Mouse (Mus musculus) CD4-positive, CD25-positive, alpha-beta regulatory T cell, adult 2 months (primary cell): ENCODE results near the gene Phtf2.
"Not testable (repeated sequence)": the region's sequence is repeated elsewhere in the genome, so short reads cannot be mapped to it uniquely, and the experiment has no call there.

Experiments
- DNase-seq: peaks from one replicate; pipeline ENCODE4 v3.0.0-alpha.2; 2012; ENCODE audit warnings: low read depth, low spot score

The Phtf2 gene

DNA sequence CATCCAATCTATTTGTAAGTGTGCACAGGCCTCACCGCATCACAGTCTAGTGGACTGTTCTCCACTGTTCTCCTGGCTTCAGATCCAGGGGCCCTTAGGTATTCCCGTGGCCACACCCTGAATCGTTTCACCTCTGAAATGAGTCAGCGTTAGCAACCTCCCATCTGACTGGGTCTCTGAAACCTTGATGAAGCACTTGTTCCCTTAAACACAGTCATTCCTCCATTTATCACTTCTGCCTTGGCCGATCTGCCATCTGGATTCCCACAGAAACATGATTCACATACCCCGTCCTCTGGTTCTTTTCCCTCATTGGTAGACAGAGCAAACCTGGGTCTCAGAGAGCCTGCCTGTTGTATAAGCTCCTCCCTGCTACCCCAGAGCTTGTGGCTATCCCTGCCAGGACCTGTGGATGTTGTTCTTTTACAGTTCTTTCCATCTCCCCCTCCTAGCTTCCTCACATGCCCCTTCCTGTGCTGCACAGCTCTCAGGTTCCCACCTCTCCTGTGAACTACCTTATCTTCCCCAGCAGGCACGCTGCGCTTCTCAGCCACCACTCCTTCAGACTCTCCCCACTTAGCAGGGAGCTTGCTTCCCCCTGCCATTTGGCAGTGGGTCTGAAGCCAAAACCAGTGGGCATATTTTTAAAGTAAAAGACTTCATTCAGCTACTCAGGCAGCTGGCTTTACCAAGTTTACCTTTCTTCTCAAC is 103.5 kb downstream of the Phtf2 start:
- DNase-seq = no peak

DNA sequence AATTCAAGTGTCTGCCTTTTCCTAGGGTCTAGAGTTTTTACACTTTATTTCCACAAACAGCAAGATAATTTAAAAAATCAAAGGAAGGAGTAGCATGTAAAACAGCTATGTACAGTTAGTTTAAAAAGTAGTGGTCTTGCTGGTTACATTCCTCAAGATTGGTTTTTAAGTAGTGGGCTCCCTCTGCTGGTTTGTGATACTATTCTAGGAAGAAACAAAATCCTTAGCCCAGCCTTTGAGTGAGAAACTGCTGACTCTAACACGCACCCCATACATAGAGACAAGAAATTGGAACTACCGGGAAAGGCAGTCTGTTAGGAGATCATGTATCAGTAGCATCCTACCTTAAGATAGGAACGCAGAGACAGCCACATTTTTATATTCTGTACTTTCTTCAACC is 108.6 kb downstream of the Phtf2 start:
- DNase-seq = peak; percentile 28

DNA sequence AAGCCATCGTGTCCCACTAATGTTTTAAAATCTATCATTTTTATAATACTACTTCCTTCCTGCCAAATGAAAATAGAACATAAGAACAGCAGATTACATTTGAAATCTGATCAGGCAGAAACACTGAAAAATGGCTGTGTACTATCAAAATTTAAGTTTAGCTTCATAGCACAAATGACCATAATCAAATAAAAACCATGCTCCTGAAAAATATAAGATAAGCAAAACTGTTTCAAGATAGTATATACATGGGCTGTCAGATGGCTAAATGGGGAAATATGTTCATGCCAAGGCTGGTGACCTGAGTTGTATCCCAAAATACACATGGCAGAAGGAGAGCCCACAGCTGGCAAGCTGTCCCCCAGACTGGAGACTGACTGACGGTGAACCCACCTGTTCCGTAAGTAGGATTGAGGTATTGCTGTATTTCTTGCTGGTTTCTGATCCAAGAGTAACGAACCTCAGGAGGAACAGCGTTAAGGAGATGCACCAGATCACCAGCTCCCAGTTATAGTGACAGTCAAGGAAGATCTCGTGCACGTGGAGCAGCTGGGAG is 116.5 kb downstream of the Phtf2 start:
- no peak for DNase-seq

DNA sequence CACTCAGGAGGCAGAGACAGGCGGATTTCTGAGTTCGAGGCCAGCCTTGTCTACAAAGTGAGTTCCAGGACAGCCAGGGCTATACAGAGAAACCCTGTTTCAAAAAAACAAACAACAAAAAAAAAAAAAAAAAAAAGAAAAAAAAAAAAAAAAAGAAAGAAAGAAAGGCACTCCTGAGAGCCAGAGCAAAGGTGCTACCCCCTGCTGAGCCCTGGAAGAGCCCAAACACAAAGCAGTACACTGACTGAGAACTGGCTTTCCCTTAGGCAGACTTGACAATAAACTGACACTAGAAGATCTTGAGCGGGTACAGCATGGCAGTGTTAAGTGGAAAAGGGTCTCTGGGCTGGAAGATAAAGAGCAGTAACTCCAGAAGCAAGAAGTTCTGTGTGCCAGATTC is 119.5 kb downstream of the Phtf2 start:
- DNase-seq = not testable (repeated sequence)

DNA sequence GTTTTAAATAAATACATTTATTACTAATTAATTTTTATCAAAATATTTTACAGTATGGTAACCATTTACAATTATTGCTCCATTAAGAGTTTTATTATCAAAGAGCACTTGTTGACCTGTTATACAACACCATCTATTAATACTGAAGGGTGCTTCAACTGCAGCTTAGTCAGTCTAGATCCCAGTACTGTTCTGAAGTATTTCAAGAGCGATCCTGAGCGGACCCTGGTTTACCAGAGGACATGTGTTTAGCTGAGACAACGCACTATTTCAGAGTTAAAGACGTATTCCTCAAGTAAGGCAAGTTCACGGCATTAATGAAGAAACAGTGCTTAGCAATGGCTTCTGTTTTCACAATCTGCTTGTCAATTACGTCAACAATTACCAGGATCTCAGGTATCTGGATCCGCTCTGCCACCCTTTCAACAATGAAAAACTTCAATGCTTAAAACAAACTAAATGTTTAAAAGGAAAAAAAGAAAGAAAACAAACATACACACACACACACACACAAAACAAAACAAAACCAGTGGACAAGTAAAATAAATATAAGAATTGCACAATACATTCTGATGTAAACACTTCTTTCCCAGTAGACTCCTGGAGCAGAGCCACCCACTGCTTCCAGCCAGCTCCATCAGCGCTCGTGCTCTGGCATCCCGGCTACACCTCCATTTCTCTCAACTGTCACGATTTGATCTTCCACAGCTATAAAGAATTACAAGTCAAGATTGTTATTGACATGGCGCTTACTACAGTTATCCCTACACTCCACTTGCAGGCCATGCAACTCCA is 121.4 kb downstream of the Phtf2 start:
- no peak for DNase-seq

DNA sequence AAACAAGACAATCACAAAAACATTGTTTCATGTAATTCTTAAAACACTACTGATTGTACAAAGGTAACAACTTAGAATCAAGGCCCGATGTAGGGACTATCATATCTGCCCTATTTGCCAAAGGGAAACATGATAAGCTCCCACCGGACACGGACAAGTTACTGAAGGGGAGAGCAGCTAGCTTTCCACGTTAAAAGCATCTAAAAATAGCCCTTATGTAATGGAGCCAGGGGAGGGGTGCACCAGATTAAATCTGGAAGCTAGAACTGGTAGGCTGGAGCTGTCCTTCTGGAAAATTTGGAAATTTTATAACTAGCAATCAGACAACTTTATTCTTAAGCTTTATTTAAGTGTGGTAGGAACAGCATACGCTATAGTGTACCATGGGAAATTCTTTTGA is 122.2 kb downstream of the Phtf2 start:
- DNase-seq = no peak

DNA sequence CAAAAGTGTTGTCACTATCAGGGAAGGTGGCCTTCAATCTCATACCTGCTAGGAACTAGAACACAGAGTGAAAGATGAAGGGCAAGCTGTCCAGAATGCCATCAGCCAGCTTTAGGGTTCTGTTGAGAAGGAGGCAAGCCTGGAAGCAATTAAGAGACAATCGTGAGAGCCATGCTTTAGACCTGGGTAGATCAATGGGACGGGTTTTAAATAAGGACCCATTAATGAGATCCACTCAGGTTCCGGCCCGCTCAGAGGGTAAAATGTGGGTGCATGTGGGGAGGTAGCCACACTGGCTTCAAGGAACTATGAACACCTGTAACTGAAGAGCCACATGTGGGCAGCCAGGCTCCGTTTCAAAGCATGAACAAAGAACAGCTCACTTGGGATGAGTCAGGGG is 128.0 kb downstream of the Phtf2 start:
- DNase-seq = no peak

DNA sequence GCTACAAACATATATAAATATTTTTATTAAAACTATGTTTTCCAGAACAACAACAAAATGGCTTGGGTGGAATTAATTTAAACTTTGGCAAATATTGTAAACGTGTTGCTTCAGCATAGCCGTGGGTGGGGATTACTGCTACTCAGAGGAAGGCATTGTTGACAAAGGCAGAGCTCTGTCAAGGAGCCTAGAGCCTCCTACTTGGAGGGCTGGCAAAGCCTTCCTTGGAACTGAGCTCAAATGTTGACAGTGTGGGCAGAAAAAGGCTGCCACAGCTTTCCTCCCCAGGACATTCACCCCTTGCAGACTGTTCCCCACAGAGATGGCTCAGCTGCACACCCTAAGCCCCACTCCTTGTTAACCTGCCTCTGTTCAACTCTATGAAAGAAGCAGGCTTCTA is 128.8 kb downstream of the Phtf2 start:
- no peak for DNase-seq

DNA sequence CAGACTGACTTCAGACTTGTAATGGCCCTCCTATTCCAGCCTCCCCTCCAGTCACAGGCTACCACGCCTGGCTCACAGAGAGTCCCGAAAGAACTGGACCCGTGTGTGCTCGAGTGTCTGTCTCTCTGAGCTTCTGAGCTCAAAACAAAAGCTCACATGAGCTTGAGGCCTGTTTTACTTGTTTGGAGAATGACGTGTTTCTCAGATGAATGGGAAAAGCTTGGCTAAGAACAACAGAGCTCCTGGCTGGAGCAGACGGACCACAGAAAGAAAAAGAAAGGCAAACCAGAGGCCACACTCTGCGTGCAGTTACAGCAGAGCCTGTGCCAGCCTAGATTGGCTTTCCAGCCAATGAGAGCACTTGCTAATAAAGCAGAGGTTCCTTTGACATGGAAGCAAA is 130.2 kb downstream of the Phtf2 start:
- no peak for DNase-seq

DNA sequence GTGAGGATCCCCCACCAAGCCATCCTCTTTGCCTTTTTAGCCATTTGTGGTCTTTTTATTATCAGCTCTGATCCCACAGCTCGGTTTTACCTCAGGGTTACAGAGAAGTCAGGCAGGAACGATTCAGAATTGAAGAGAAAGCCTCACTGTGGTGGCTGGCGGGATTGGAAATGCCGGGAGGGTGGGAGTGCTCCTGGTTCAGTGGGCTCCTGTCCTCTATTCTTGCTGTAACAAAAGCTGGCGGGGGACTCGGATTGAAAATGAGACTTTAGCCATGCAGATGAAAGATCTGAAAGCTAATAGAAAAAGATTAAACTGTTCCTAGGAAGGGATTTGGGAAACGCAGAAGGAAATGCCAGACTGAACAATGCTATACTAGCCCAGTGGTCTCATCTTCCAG is 130.9 kb downstream of the Phtf2 start:
- no peak for DNase-seq

DNA sequence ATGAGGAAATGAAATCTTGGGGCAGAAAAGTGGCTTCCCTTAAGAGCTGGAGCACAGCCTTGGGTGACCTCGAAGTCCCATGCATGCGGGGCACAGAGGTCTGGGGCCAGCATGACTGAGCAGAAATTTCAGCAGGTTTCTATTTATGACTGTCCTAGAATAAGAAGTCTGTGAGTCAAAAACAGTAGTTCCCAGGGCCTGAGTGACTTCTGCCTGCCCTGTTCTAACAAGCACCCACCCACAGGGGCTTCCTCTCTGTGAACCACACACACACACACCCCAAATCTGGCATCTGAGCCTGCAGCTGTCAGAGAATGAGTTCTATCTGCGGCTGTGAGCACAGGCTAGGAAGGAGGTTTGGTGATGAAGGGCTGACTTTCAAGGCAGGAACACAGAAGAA is 132.4 kb downstream of the Phtf2 start:
- DNase-seq = no peak

DNA sequence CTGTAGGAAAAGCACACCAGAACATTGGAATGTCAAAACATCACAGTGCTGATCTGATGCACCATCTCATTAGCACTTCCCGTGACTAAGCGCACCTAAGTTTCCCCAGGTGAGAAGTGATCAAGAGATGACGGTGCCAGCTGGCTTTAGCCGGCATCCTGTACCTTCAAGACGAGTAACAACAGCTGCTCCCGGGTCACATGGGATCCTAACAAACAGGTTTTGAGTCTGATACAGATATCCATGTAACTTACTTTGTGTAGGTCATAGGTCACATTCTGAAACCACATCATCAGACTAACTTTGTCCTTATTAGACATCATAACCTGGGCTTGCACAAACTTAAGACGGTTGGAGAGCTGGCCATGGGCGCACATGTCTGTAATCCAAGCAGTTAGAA is 133.1 kb downstream of the Phtf2 start:
- no peak for DNase-seq

DNA sequence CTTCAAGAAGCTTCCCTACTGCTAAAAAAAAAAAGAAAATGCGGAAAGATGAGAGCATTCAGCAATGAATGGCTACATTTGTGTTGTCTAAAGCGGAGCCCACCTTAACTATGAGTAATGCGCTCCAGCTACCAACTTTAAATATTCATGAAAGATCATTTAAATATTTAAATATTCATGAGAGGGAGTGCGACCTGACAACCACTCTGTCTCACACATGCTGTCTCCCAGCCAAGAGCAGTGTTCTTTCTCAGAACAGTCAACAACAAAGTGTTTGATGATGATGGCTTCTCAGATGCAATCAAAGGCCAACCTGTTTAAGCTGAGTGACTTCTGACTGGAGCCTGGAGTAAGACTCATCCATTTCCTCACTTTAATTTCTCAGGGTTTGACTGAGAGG is 133.8 kb downstream of the Phtf2 start:
- DNase-seq = no peak

DNA sequence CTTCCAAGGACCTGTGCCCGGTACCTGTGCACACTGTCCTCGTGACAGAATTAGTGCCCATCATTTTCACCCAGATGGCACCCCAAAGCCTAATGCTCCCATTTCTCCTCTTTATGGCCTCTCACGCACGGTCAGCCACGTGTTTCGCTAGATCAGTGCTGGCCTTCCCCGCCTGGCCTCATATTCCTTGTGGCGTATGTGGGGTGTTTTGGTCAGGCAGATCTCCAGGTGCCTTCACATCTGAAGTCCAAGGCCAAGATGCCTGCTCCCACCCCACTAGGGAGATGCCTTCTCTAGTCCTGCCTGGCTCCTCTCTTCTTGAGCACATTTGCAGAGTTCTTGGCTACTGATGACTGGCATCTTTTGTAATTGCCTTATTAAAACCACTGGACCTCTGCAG is 140.0 kb downstream of the Phtf2 start:
- no peak for DNase-seq

DNA sequence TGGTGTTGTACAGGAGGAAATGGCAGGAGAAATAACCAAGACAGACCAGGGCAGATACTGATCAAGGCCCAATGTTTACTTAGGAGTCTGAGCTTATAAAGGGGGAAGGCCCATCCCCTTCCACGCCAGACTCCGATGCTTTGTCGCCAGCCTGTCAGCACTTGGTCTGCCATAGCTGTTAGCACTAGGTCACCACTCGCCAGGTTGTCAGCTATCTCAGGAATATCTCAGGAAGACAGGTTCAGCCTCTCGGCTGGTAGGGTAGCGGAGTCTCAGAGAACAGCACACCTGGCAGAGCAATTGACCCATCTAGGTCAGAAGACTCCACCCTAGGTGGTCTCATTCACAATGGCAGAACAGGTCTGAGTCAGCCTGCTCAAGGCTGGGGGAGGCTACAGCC is 140.7 kb downstream of the Phtf2 start:
- no peak for DNase-seq

DNA sequence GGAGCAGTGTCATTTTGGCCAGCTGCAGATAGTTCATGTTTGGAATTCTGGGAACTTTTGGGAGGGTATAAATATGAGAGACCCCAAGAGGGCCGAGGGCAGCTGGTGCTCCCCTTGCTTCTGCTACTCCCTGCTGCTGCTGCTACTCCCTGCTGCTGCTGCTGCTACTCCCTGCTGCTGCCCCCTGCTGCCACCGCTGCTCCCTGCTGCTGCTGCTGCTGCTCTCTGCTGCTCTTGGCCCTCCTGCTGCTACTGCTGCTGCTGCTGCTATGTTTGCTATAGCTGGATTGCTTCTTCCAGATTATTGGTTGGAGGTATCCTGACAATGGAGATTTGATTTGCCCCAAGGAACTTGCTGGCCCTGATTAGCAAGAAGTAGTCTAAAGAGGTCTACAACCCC is 143.1 kb downstream of the Phtf2 start:
- DNase-seq = peak; percentile 11

DNA sequence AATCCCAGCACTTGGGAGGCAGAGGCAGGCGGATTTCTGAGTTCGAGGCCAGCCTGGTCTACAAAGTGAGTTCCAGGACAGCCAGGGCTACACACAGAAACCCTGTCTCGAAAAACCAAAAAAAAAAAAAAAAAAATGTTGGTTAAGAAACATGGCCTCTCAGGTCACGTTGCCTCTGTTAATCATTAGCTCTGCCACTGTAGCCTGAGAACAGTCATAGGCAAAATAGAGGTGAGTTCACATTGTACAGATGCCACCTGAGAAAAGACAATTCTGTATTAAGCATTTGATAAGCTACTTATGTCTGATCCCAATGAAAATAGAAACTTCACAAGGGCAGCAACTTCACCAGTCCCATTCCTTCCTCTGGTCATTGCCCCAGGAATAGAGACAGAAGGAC is 158.7 kb downstream of the Phtf2 start:
- DNase-seq = not testable (repeated sequence)

DNA sequence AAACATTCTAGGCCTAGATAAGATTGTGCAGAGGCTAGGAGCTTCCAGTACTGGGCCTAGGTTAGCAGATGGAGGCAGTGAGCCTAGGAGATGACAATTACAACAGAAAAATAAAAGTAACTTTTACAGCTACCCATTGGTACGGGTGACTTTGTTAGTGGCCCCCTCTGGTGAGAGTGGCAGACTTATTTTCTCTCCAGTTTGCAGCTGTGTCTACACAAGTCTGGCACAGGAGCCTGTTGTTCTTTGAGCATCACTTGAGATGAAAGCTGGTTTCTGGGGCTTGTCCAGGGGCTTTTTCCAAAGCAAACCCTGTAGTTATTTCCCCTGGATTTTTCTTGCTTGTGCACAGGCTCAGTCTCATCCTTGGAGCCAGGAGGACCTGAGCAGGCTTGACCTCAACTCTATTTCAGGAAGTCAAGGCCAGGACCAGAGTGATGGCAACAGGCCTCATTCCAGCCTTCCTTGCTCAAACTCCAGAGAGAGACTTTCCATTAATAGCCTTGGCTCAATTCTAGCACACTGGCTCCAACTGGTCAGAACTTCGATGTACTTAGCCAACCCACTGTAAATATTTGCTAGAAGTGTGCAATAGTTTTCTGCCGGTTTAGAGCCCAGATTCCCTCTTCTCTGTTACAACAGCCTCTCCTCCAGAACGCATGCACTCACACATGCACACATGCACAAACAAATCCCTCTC is 161.6 kb downstream of the Phtf2 start:
- DNase-seq = no peak

DNA sequence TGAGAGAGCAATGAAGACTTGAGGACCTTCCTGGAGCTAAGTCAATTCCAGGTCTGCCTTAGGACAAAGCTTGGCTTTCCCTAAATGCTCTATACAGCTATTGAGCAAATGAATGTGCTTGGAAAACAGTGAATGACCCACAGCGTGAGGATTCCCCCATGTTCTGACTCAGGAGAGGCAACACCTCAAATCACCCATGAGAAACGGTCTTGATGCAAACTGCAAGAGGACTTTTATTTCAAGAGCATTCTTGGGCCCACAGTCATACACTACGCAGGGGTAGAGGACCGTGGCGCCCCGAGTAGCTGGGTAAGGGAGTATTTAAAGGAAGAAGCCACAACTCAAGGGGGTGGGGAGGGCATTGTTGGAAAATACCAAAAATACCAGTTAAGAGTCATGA is 165.9 kb downstream of the Phtf2 start:
- not testable (repeated sequence) for DNase-seq

DNA sequence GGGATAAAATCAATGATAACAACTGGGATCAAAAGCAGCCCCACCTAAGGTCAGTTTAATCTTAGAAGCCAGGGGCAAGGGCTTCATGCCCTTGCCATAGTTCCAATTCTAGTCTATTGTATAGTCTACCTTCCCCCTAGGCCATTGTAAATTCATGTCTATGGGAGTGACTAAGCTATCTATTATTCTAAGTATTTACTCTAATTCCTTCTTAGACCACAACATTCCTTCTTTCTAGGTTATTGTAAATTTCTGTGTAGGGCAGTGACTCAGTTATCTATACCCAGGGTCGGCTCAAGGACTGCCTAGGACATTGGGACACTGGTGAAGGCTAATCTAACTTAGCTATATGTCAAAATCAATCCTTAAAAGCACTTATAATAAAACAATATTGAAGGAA is 167.3 kb downstream of the Phtf2 start:
- not testable (repeated sequence) for DNase-seq

DNA sequence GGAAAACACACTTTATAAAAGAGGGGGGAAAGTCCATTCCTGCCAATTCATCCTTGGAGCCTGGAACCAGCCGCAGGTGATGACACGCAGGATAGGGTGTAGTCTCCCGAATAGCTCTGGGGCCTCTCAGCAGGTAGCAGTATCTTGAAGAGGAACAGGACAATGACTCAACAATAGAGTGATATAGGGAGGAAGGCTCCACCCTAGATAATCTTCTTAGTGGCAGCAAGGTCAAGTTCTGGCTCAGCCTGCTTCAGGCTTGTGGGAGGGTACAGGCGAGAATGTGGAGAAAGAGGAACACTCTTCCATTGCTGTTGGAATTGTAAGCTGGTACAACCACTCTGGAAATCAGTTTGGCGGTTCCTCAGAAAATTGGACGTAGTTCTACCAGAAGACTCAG is 171.1 kb downstream of the Phtf2 start:
- DNase-seq = not testable (repeated sequence)
